Mouse (Mus musculus) monocyte, adult 5-6 weeks (primary cell): ENCODE measurements around the gene Col10a1. TPM values are rescaled to one million over a fixed set of nuclear protein-coding genes. Genes with fewer than 3 reads are reported as not detected.
A peak's percentile ranks its signal among the peaks of the same experiment; 100 is the strongest.
"Not testable (repeated sequence)": the region's sequence is repeated elsewhere in the genome, so short reads cannot be mapped to it uniquely, and the experiment has no call there.

Experiments used
- ATAC-seq: fragments of 153-309, 156-312 bp; replicated peaks from 2 replicates; pipeline ENCODE4 v1.8.0; 2017; ENCODE audit warnings: mild to moderate bottlenecking; ENCODE audit not compliant: low TSS enrichment, insufficient number of reproducible peaks, severe bottlenecking, poor library complexity, low FRiP score
- total RNA-seq: library from RNA; stranded (forward); fragments of 200-1000, 200-491, 200-594 nt; gene quantifications from 3 replicates; pipeline ENCODE4 v1.2.3, GENCODE M21; 2017

Gene Col10a1
- not detected in 3 replicates for total RNA-seq

GRCm38 (mm10) chr10:34389681-34390080 lies at the start of gene Col10a1:
Col10a1 (plus strand) TSS chr10:34389981.
- ATAC-seq = no peak

DNA sequence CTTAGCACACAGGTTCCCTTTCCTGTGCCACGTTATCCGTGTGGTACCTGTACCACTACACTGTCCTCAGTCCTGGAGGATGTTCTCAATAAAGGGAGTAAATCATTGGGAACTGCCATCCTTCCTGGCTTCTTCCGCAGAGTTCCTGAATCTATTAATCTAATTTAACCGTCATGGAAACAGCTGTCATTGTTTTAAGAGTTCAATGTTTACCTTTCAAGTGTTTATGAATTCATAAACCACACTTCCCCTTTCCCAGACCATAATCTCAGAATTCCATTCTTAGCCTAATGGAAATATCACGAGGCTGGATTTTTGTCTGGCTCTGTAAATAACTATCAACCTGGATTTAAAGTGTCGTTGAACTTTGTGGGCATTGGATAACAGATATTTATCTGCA lies 48.8 kb upstream of the Col10a1 start:
- ATAC-seq = no peak

DNA sequence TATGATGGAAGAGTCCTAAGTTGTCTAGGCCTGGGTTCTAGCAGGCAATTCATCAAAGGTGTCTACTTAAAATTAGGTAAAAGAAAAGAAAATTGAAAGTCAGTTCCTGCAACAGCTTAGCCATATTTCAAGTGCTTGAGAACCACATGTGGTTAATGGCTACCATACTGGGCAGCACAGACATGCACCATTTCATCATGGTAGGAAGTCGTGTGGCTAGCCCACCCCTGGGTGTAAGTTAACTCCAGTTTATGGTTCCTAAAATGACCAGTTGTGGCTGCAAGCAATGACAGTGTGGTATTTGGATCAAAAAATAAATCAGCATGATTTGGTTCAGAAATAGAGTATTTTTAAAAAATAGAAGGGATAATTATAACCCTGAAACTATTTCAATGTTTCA lies 47.9 kb upstream of the Col10a1 start:
- no peak for ATAC-seq

DNA sequence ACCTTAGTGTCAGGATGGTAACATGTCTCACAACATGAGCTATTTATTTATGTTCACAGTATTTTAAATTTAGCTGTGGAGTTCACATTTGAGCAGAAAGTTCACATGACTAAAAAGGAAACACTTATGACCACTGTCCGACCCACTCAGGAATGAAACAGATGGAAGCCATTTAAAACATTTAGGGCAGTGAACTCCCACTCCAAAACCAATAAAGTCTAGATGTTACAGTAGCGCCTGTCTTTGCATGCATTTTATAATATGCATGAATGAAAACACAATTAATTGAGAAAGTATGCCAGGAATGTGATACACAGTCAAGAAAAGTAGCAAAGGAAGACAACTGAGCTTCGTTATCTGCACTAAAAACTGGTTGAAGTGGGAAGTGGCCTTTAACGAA lies 37.6 kb upstream of the Col10a1 start:
- no peak for ATAC-seq

GRCm38 (mm10) chr10:34358263-34358662 lies 31.5 kb upstream of the Col10a1 start:
- no peak for ATAC-seq

DNA sequence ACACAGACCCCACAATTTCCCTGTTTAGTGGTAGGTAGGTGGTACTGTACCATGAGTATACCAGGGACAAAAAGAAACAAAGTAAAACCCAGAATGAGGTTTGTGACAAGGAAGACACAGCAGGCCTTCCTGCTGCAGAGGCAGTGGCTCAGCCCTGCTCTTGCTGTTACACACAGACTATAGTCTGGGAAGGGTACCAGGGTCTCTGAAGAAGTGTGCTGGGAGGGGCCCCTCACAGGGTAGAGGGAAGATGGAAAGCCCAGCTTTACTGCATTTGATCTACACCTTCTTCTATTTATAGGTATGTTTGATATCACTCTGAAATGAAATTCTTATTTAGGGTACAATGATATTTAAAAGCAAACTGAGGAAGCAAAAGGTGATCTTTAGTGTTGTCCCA lies 26.0 kb upstream of the Col10a1 start:
- no peak for ATAC-seq

DNA sequence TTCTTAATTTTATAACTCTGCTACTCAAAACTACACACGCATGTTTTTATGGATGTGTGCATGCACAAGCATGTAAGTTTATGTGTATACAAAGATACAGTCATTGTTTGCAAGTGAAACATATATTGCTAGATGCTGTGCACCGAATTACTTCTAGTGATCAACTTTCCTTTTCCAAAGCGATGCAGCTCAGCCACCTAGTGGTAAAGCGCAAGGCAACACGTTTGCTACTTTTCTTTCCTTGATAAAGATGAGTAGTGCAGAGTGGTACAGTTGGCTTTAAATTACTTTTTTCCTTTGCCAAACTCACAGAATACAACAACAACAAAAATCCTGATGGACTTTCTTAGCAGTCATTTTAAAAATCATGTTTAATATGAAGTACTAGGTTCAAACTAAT lies 21.6 kb upstream of the Col10a1 start:
- ATAC-seq = no peak

DNA sequence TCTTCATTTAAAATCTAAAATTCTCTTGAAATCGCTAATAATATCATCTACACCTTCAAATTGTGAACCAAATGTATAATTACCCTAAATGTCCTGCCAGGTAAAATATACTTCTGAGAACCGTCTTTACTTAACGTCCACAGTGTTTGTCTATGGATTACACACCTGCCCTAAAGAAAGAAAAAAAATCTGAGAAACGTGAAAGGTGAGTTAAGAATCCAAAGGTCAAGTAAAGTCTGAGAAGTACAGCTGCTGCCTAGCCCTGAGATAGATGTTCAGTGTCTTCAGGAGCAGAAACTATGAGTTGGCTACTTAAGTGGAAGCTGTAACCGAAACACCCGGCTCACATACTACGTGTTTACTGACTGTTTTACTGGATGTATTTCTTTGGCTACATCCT lies 16.4 kb upstream of the Col10a1 start:
- no peak for ATAC-seq

DNA sequence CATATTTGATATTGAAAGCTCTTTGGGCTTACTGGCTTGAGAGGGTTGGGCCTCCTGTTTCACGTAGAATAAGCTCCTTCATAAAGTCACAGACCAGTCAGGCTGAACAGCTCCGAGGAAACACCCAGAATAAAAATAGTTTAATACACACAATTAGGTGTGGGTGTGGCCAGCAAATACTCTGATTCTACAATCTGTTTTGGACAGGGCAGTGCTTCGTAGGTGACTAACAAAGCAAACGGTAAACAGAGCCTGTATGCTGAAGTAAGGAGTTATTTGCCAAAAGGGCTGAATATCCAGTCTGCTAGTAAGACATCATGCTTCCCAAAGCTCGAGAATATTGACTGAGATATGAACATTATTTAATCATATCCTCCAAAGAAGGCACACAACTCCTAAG lies 4.1 kb upstream of the Col10a1 start:
- no peak for ATAC-seq

DNA sequence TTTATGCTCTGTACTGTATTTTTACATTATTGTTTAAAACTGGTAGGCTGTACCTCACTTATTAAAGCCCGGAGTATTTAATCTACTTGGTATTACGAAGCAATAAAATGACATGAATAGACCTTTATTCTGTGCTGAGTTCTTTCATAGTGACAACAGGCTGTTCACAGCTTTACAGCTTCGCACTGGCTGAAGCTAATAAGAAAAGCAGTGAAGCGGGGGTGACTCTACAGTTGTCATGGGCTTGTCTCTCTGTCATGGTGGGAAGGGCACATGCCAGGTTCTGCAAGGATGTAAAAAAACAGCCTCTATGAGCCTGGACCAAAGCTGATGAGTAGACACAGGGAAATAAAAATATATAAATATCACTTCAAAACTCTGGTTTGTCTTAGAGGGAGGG lies 7.2 kb downstream of the Col10a1 start:
- ATAC-seq = no peak

DNA sequence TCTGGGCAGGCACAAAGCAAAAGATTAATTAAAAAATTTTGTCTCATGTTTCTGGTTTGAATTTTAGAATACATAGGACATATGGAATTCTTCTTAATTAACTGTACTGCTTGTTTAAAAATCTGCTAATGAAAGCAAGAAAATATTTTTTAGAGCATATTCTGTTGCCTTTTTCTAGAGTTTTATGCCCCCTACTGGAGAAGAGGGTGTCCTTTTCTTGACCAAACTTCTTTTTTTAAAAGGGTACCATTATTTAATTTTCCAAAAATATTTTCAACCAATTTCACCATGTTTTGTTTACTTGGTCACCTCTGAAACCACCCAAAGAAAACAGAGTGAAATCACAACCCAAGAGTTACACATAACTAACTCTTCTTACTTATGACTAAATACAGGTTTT lies 9.5 kb downstream of the Col10a1 start:
- no peak for ATAC-seq

- peak; percentile 94 for ATAC-seq
Observed at GRCm38 (mm10) chr10:34418204-34418756, 28.5 kb downstream of the Col10a1 start, which contains the start of gene Nt5dc1. Nt5dc1 (minus strand) TSS chr10:34418552.

DNA sequence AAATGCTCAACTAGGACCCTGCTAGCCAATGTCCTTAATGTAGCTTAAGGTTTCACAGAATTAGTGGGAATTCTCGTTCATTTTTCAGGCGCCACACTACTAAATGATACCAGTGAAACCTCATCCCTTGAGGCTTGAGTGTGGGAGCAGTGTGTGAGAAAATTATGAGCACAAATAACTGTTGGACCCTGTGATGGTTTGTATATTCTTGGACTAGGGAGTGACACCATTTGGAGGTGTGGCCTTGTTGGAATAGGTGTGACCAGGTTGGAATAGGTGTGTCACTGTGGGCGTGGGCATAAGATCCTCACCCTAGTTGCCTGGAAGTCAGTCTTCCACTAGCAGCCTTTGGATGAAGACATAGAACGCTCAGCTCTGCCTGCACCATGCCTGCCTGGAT lies 29.0 kb downstream of the Col10a1 start:
- not testable (repeated sequence) for ATAC-seq

GRCm38 (mm10) chr10:34431783-34432182 lies 42.0 kb downstream of the Col10a1 start:
- ATAC-seq = no peak

- ATAC-seq = not testable (repeated sequence)
Observed at GRCm38 (mm10) chr10:34434191-34434590, 44.4 kb downstream of the Col10a1 start.

Other genes with a start within 250 kb of the Col10a1 start
- gene Dse, start 182.3 kb upstream of the Col10a1 start, total RNA-seq = 52.8 to 55.4 TPM (median 53.9 TPM) in 3 replicates
- gene Tspyl1, start 107.8 kb upstream of the Col10a1 start, total RNA-seq = 84.6 to 91.2 TPM (median 86.2 TPM) in 3 replicates
- 6.7 to 13.1 TPM (median 8.1 TPM) in 3 replicates for gene Tspyl4, start 92.5 kb upstream of the Col10a1 start, total RNA-seq
- gene Nt5dc1, start 28.6 kb downstream of the Col10a1 start, total RNA-seq = 38.7 to 42.3 TPM (median 40.4 TPM) in 3 replicates
- not detected in 3 replicates for gene Frk, start 93.4 kb downstream of the Col10a1 start, total RNA-seq